Comparison of ENCODE assay signal across 8 mouse cellular contexts in genomic region chr1:156838695-156839094, GRCm38 (mm10). TPM values are rescaled to one million over a fixed set of nuclear protein-coding genes. Genes with fewer than 3 reads are reported as not detected.
DNase-seq lines count a peak whose midpoint lies in the region; ATAC-seq and TF ChIP-seq lines count a peak whose summit lies in the region.

No protein-coding gene starts in this region.

- no peaks in the 10 kb centered on the region for H3K27me3 ChIP-seq in forebrain, embryonic 16.5 days (replicated peaks; ENCODE audit: control insufficient read depth, insufficient read depth, low read length)
- H3K27me3 ChIP-seq in midbrain, embryonic 10.5 days (ENCODE audit: low read depth, poor library complexity, severe bottlenecking), result no peaks in the 10 kb centered on the region
- no peaks in the 10 kb centered on the region for H3K27me3 ChIP-seq in small intestine, adult 2 months (ENCODE audit: control insufficient read depth, insufficient read depth, low read length)

- H3K9me3 ChIP-seq in forebrain, embryonic 16.5 days (ENCODE audit: control insufficient read depth, low read length), result no peaks in the 10 kb centered on the region
- no peaks in the 10 kb centered on the region for H3K9me3 ChIP-seq in midbrain, embryonic 10.5 days (replicated peaks)

- H3K4me2 ChIP-seq in forebrain, embryonic 16.5 days (ENCODE audit: low read length), result peak overlapping the region; percentile 8; the same call in 1 of the 2 replicates

- no peak for TF ChIP-seq CTCF in small intestine, adult 2 months (IDR thresholded peaks at IDR 0.05; ENCODE audit: extremely low read depth, insufficient read length, insufficient replicate concordance, low read depth, low read length)

- TF ChIP-seq POLR2A in small intestine, adult 2 months (IDR thresholded peaks at IDR 0.05; ENCODE audit: low read depth, low read length), result no peak

- peak; percentile 7 to 53 for DNase-seq in left cerebral cortex, postnatal 10 days (ENCODE audit: extremely low spot score in 1 of 2, low spot score in 2 of 2)
- DNase-seq in left cerebral cortex, adult 11 months (ENCODE audit: low spot score), result no peak
- DNase-seq in heart, postnatal 25 days (ENCODE audit: low spot score), result peak; percentile 31
- peak; percentile 57 to 72 for DNase-seq in kidney, postnatal 36 days
- DNase-seq in midbrain, embryonic 10.5 days (ENCODE audit: low spot score), result peak; percentile 44

- intact Hi-C loops in left cerebral cortex, postnatal 10 days (cut with DNase I), result no loop called here
- intact Hi-C loops in heart, postnatal 25 days (cut with DNase I), result no loop called here

- peaks cover 14% of the 10 kb centered on the region for H3K4me1 ChIP-seq in forebrain, embryonic 16.5 days (replicated peaks; ENCODE audit: control insufficient read depth, insufficient read depth, low read length)
- peaks cover 15% of the 10 kb centered on the region for H3K4me1 ChIP-seq in midbrain, embryonic 10.5 days
- 0 out of 2 replicates have a peak, but pooled peaks cover 2% of the 10 kb centered on the region for H3K4me1 ChIP-seq in small intestine, adult 2 months (ENCODE audit: control insufficient read depth, insufficient read depth, insufficient read length, low read length)

- no peak overlapping the region for H3K4me3 ChIP-seq in forebrain, embryonic 16.5 days (replicated peaks; ENCODE audit: low read length)
- H3K4me3 ChIP-seq in midbrain, embryonic 10.5 days, result no peak overlapping the region
- H3K4me3 ChIP-seq in small intestine, adult 2 months (ENCODE audit: low read depth, low read length), result peak overlapping the region; percentile 38

- H3K9ac ChIP-seq in forebrain, embryonic 16.5 days (replicated peaks; ENCODE audit: low read depth, low read length), result 0 out of 2 replicates have a peak overlapping the region, but pooled peaks have one; percentile 15

- no peaks in the 10 kb centered on the region for H3K36me3 ChIP-seq in forebrain, embryonic 16.5 days (ENCODE audit: control insufficient read depth, insufficient read depth)
- H3K36me3 ChIP-seq in midbrain, embryonic 10.5 days, result no peaks in the 10 kb centered on the region
- H3K36me3 ChIP-seq in small intestine, adult 2 months (ENCODE audit: control insufficient read depth, insufficient read depth, low read length), result peaks cover 3% of the 10 kb centered on the region; the same call in 1 of the 2 replicates

- ATAC-seq in forebrain, embryonic 16.5 days, result peak; percentile 86
- ATAC-seq in megakaryocyte progenitor cell, adult 5-6 weeks (replicated peaks; ENCODE audit: poor library complexity), result no peak

- H3K27ac ChIP-seq in forebrain, embryonic 16.5 days (ENCODE audit: low read length), result no peak overlapping the region; the same call in 1 of the 2 replicates
- 0 out of 2 replicates have a peak overlapping the region, but pooled peaks have one; percentile 14 for H3K27ac ChIP-seq in midbrain, embryonic 10.5 days (replicated peaks)
- peak overlapping the region; percentile 55; the same call in 1 of the 2 replicates for H3K27ac ChIP-seq in small intestine, adult 2 months (ENCODE audit: insufficient read depth, low read depth, low read length)

- WGBS in forebrain, embryonic 16.5 days, result 1% methylated on average over 6 of the region's 6 CpGs
- WGBS in midbrain, embryonic 10.5 days, result 25% methylated on average over 6 of the region's 6 CpGs
- 8% methylated on average over 6 of the region's 6 CpGs for WGBS in small intestine, adult 2 months

RNA-seq across cellular contexts. Expression of gene Angptl1, which starts 0.3 kb away (rescaled TPM):
- 1 to 10 TPM in 1 of 2 experiments, under 1 TPM in 1; 0.81 to 1.0 TPM for total RNA-seq in left cerebral cortex, postnatal 10 days (2021)
- polyA plus RNA-seq in forebrain, embryonic 16.5 days (2015; fragmentation: Nextera tagmentation; extraction: Ambion mirVana), result 0.87 and 1.5 TPM in 2 replicates
- total RNA-seq in heart, postnatal 25 days (2021), result 1 to 10 TPM; 2.0 to 2.5 TPM
- 1.0 and 1.3 TPM in 2 replicates for polyA plus RNA-seq in midbrain, embryonic 10.5 days (2016; fragmentation: Nextera tagmentation; extraction: Ambion mirVana)
- 1.0 and 3.0 TPM in 2 replicates for polyA plus RNA-seq in small intestine, adult 2 months (2012; rRNA removed)
- 0.07 TPM in 1 of 2 replicates, not detected in the other for total RNA-seq in megakaryocyte progenitor cell, adult 5-6 weeks (2015)
- total RNA-seq in megakaryocyte progenitor cell, adult 5-6 weeks (2017), result not detected in 2 replicates
